Mouse (Mus musculus) frontal cortex, postnatal 25 days (tissue): ENCODE measurements around the gene Prkar1b.

Source experiments
- DNase-seq, 2 experiments: peaks; one replicate each; pipeline ENCODE4 v3.0.0; 2022; ENCODE audit warnings: low spot score in 2 of 2

Prkar1b gene

DNA sequence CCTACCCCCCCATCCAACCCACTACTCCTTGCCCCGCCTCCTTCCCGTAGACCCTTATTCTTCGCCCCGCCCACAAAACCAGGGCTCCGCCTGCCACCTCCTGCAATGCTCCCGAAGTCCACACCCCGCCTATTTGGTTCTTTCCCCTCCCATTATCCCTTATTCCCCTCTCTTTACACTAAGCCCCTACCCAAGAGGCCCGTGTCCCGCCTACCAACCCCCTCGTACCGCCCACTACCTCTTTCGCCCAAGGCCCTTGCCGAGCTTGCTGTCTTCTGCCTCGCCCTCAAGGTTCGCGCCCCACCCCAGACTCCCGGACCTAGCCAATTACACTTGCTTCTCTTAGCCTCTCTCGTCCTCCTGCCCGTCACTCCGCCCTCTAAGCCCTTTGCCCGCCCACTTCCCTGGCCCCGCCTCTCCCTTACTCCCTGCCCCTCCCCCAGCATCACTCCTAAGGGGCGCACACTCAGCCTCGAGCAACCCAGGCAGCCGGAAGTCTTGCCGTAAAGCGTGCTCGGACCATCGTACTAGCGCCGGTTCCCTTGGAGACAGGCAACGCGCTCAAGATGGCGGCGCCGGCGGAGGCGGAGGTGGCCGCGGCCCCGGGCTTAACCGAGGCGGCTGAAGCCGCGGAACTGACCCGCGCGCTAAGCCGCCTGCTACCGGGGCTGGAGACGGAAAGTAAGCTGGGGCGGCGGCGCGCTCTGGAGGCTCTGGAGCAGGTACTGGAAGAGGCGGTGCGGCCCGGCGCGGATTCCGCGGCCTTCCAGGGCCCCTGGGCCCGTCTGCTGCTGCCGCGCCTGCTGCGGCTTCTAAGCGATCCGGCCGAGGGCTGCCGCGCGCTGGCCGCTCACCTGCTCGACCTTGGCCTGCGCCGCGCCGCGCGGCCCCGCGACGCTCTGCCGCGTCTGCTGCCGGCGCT lies at the start of gene Prkar1b, which contains the start of gene Dnaaf5:
Prkar1b (minus strand) TSS at position 321 of the 922 bp plus-strand sequence.
Dnaaf5 (plus strand) TSS at position 543 of the 922 bp plus-strand sequence.
- peak; percentile 84 to 94 for DNase-seq

- no peak for DNase-seq
Observed at GRCm38 (mm10) chr5:139199636-139199994, 49.8 kb upstream of the Prkar1b start.

- no peak for DNase-seq
Observed at GRCm38 (mm10) chr5:139198779-139199178, 49.0 kb upstream of the Prkar1b start.

GRCm38 (mm10) chr5:139190958-139191357 lies 41.2 kb upstream of the Prkar1b start:
- no peak for DNase-seq

DNA sequence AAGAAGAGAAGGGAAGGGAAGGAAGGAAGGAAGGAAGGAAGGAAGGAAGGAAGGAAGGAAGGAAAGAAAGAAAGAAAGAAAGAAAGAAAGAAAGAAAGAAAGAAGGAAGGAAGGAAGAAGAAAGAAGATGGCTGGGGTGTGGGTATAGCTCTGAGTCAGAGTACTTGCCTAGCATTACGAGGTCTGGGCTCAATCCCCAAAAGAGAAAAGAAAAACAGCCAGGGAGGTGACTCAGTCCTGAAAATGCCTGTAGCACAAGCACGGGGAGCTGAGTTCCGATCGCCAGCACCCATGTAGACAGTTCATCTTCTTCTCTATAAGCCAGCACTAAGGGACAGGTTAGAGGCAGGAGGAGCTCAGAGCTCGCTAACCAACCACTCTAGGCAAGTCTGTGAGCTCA lies 39.9 kb upstream of the Prkar1b start:
- no peak for DNase-seq

- DNase-seq = no peak
Observed at GRCm38 (mm10) chr5:139184897-139185296, 35.1 kb upstream of the Prkar1b start.

GRCm38 (mm10) chr5:139183601-139184000 lies 33.8 kb upstream of the Prkar1b start:
- no peak for DNase-seq

GRCm38 (mm10) chr5:139183131-139183530 lies 33.3 kb upstream of the Prkar1b start:
- no peak for DNase-seq

DNA sequence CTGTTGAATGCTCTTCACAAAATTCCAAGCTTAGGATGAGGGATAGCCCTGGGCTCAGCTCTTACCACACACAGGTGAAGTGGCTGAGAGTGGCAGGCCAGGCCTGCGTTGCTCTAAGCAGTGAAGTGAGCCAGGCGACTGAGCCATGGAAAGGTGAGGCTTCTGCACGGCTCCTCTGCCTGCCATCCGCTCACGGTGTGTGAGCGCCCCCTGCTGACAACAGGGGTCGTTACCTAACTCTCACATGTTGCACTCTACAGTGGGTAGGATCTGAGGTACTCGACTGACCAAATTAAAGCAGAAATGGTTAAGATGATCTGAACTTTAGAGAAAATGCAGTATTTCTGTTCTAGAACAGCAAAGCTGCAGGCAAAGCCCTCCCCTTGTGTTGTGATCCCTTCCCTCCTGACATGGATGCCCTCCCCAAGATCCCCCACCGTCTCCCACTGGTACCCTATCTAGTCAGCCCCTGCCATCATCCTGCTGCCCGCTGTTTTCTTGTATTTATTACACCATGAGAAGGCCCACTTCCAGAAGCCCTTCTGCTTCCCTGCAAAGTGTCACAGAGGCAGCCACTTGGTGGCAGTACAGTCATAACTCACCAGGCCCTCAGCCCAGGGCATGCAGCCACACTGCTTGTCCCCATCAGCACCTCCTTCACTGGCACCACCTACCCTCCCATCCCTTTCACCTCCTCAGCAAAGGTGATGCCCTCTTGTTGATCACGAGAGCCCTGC lies 29.3 kb upstream of the Prkar1b start:
- peak; percentile 69 to 76 for DNase-seq

GRCm38 (mm10) chr5:139174556-139175547 lies 25.1 kb upstream of the Prkar1b start:
- no peak for DNase-seq

GRCm38 (mm10) chr5:139174141-139174540 lies 24.3 kb upstream of the Prkar1b start:
- DNase-seq = no peak

DNA sequence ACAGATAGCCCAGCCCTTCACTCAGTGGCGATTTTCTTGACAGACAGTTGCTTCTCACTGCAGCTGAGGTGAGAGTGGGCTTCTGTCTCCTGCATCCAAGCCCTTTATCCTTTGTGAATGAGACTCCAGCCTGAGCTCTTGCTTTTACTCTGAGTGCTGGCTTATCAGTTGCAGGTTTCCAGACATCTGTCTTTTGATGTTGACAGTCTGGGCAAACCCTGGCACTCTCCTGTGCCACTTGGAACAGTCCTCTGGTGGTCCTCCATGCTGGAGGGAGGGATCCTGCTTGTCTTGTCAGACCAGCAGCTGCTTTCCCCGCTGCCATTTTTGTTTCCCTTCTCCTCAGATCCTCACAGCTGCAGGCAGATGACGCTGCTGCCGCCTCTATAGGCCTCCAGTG lies 22.1 kb upstream of the Prkar1b start:
- DNase-seq = no peak

- DNase-seq = no peak
Observed at GRCm38 (mm10) chr5:139167548-139167947, 17.7 kb upstream of the Prkar1b start.

DNA sequence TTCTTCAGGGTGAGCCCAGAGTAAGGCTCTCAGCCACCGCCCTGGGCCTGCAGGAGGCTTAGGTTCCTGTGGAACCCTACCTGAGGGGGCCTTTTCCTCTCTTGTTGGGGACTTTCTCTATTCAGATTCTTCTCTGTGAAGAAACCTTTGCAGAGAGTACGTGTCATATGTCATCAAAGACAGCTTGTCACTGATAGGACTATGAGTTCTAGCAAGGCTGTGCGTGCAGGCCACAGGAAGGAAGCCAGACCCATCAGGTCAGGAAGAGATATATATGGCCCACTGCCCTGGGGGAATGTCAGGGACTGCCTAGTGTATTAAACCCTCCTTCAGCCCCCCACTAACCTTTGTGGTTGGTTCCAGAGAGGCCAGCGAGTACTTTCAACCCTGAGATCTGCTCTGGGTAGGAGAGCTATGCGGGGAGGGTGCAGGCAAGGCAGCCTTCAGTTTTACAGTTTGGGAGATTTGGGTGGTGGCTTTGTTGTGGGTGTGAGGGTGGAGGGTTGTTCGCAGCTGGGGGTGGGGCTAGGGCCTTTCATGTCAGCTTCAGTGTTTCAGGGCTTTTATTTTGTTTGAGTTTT lies 17.1 kb upstream of the Prkar1b start:
- DNase-seq = no peak

DNA sequence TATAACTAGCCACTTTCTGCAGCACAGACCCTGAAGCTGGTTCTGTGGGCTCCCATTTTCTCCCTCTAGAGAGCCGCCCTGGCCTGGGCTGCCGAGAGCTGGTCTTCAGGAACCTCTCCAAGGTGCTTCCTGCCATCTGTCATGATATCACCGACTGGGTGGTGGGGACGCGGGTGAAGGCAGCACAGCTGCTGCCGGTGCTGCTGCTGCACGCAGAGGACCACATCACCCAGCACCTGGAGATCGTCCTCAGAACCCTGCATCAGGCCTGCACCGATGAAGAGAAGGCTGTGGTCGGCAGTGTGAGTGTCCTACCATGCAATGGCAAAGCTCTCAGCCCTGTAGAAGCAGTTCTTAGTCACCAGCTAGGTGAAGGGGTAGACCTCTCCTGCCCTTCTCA lies 11.8 kb upstream of the Prkar1b start:
- DNase-seq = no peak

GRCm38 (mm10) chr5:139160899-139161298 lies 11.1 kb upstream of the Prkar1b start:
- DNase-seq = no peak

DNA sequence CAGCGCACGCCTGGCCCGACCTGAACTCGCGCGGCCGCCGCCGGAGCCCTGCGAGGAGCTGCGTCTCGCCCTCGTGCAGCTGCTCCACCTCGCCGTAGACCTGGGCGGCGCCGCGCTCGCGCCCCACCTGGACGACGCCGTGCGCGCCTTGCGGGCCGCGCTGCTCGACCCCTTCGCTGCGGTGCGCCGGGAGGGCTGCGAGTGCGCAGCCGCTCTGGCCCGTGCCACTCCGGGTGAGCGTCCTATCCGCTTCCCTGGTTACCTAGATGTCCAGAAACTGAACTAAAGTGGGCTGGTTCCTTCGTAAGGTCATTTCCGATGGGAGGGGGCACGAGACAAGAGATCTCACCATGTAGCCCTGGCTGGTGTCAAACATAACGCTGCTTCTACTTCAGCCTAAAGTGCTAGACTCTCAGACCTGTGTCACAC lies 816 bp upstream of the Prkar1b start:
- DNase-seq = no peak

DNA sequence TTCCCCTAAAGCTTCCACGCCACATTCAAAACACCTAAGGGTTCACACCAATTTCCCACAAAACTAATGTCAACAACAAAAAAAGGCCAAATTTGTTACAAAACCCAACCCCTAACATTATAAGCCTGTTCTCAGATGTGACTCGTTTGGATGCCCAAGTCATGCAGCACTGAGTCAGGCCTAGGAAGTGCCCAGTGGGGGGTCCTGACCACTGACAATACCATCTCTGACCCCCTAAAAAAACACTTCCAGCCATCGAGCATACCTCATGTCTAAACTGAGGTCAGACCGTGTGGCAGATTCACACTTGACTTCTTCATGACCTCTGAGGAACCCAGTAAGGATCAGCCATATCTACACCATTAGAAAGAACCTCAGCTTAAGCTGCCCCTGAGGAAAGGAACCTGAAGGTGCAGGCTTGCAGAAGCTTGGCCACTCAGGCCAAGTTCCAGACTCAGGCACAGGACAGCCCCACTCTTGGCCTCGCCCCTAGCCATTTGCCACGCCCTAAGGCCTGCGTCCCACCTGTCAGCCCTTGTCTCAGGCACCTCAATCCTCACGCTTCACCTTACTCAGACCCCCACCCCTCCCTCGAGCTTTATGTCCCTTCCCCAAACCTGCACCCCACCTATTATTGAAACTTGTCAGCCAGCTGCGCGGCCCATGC lies 662 bp downstream of the Prkar1b start:
- DNase-seq = no peak

DNA sequence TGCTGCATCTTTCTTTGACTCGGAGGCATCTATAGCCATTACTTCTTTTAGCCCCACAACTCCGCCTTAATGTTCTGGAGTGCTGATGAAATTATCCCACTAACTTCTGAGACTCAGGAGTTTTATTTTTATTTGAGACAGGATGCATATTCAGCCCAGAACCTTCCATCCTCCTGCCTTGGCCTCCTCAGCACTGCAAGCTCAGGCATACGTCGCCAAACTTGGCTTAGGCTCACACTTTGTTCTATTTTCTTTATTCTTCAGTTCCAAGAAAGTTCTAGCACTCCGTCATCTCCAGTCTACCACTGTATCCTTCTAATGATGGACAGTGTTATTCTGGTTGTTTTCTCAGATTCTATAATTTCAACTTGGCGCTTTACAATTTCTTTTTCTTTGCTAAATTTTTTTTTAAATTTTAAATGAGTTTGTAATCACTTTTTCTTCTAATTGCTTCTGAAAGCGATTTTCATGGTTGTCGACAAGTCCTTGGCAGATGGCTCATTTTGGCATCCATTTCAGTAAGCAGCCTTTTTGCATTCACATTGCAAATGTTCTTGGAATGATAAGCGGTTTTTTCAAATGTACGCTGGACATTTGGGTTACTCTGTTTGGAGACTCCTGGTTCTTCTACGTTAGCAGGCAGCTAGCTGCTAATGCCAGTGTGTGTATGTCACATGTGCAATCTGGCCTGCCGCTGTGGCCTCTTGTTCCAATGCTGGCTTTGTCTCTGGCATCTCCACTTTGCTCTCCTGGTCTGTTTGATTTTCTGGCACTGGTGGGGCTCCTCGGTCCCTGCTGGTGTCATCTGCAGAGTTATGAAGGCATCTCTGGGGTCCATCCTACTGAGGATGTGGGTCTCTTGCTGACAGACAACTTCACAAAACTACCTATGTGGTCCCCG lies 2.4 kb downstream of the Prkar1b start:
- DNase-seq = no peak
